Mouse (Mus musculus): Measurements from ENCODE around the gene Cnot4.

DNA sequence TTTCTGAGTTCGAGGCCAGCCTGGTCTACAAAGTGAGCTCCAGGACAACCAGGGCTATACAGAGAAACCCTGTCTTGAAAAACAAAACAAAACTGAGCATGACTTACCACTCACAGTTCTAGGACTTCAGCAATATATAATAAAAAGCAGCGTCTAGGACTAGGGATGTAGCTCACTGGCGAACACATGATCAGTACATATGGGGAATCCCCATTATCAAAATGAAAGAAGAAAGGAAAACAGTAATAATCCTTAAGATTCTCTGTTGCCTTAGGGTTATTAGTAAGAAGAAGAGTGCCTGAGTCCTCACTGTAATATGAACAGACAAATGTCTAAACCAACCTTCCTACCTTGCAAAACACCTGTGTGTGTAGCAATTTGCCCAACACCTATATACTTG lies 11.6 kb downstream of the Cnot4 start:
- TF ChIP-seq GATA1 (IDR thresholded peaks at IDR 0.05; ENCODE audit: borderline replicate concordance, low read length): no peak
- no peak for TF ChIP-seq FLI1 (IDR thresholded peaks at IDR 0.05; ENCODE audit: low read length)
